Comparison of ENCODE assay signal across 7 mouse cellular contexts in the genomic region with DNA sequence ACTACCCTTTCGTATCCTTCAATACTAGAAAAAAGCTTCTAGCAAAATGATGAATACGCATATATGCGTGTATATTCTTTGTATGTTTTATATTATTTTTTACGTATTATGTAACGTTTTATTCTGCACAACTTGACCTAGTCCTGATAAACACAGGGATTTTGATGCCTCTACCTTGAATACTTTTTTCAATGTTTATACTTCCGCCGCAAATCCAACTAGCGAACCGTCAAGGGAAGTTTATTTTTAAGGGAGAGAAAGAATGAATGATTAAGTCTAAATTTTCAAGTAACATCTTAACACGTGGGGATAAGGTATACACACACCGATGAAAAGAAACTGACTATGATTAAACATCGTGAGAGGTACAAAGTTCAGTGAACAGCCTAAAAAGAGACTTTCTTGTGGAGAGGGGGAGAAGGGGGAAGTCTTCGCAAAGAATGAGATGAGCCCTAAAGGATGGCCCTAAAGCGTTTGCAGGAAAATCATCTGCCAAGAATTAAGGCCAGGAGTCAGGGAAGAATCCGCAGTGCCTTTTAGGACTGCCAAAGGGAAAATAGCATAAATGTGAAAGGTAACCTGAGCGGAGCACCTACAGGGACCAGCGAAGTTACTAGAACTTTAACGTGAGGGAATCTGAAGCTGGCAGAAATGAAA. TPM values are rescaled to one million over a fixed set of nuclear protein-coding genes. Genes with fewer than 3 reads are reported as not detected.
DNase-seq lines count a peak whose midpoint lies in the region; ATAC-seq and TF ChIP-seq lines count a peak whose summit lies in the region.

No protein-coding gene starts in this region.

- no peaks in the 10 kb centered on the region for H3K27me3 ChIP-seq in lung, embryonic 15.5 days
- H3K27me3 ChIP-seq in forebrain, embryonic 11.5 days (ENCODE audit: control insufficient read depth, insufficient read depth, low read length) = no peaks in the 10 kb centered on the region
- H3K27me3 ChIP-seq in limb, embryonic 11.5 days (ENCODE audit: control insufficient read depth, insufficient read depth, low read length) = no peaks in the 10 kb centered on the region
- no peaks in the 10 kb centered on the region for H3K27me3 ChIP-seq in small intestine, adult 2 months (ENCODE audit: control insufficient read depth, insufficient read depth, low read length)

- peaks cover 8% of the 10 kb centered on the region for H3K36me3 ChIP-seq in lung, embryonic 15.5 days
- no peaks in the 10 kb centered on the region; the same call in 1 of the 2 replicates for H3K36me3 ChIP-seq in forebrain, embryonic 11.5 days (ENCODE audit: control insufficient read depth, insufficient read depth, low read length)
- peaks cover under 1% of the 10 kb centered on the region; the same call in 1 of the 2 replicates for H3K36me3 ChIP-seq in limb, embryonic 11.5 days (ENCODE audit: control insufficient read depth, insufficient read depth, low read length)
- peaks cover 13% of the 10 kb centered on the region for H3K36me3 ChIP-seq in small intestine, adult 2 months (ENCODE audit: control insufficient read depth, insufficient read depth, low read length)

- no peak for TF ChIP-seq POLR2A in small intestine, adult 2 months (IDR thresholded peaks at IDR 0.05; ENCODE audit: low read depth, low read length)

- peak overlapping the region; percentile 71 for H3K4me2 ChIP-seq in lung, embryonic 15.5 days
- H3K4me2 ChIP-seq in forebrain, embryonic 11.5 days (ENCODE audit: low read depth, low read length, severe bottlenecking) = peak overlapping the region; percentile 89
- peak overlapping the region; percentile 94 for H3K4me2 ChIP-seq in limb, embryonic 11.5 days (ENCODE audit: low read depth, severe bottlenecking)

- H3K4me1 ChIP-seq in lung, embryonic 15.5 days = peaks cover 38% of the 10 kb centered on the region
- H3K4me1 ChIP-seq in forebrain, embryonic 11.5 days (replicated peaks; ENCODE audit: control insufficient read depth, insufficient read depth, low read length) = peaks cover 6% of the 10 kb centered on the region; the same call in 1 of the 2 replicates
- peaks cover 6% of the 10 kb centered on the region for H3K4me1 ChIP-seq in limb, embryonic 11.5 days (ENCODE audit: control insufficient read depth, insufficient read depth, low read length)
- H3K4me1 ChIP-seq in small intestine, adult 2 months (ENCODE audit: control insufficient read depth, insufficient read depth, insufficient read length, low read length) = peaks cover 6% of the 10 kb centered on the region; the same call in 1 of the 2 replicates

- H3K9ac ChIP-seq in lung, embryonic 15.5 days = peak overlapping the region; percentile 62; the same call in 1 of the 2 replicates
- no peak overlapping the region for H3K9ac ChIP-seq in forebrain, embryonic 11.5 days (ENCODE audit: low read length)
- no peak overlapping the region for H3K9ac ChIP-seq in limb, embryonic 11.5 days (ENCODE audit: low read length)

- WGBS in lung, embryonic 15.5 days = 31% methylated on average over 18 of the region's 18 CpGs
- 41% methylated on average over 18 of the region's 18 CpGs for WGBS in forebrain, embryonic 11.5 days
- WGBS in limb, embryonic 11.5 days = 40% methylated on average over 18 of the region's 18 CpGs
- 19% methylated on average over 18 of the region's 18 CpGs for WGBS in small intestine, adult 2 months

- H3K4me3 ChIP-seq in lung, embryonic 15.5 days = peak overlapping the region; percentile 58
- peak overlapping the region; percentile 72 for H3K4me3 ChIP-seq in forebrain, embryonic 11.5 days (ENCODE audit: low read depth, low read length)
- peak overlapping the region; percentile 79 for H3K4me3 ChIP-seq in limb, embryonic 11.5 days (ENCODE audit: low read depth, low read length)
- H3K4me3 ChIP-seq in small intestine, adult 2 months (ENCODE audit: low read depth, low read length) = peak overlapping the region; percentile 14; the same call in 1 of the 2 replicates

- peak overlapping the region; percentile 97 for H3K27ac ChIP-seq in lung, embryonic 15.5 days
- H3K27ac ChIP-seq in forebrain, embryonic 11.5 days (ENCODE audit: low read depth, low read length) = no peak overlapping the region
- no peak overlapping the region for H3K27ac ChIP-seq in limb, embryonic 11.5 days (replicated peaks; ENCODE audit: low read depth, low read length)
- peak overlapping the region; percentile 63 for H3K27ac ChIP-seq in small intestine, adult 2 months (ENCODE audit: insufficient read depth, low read depth, low read length)

- TF ChIP-seq CTCF in small intestine, adult 2 months (IDR thresholded peaks at IDR 0.05; ENCODE audit: extremely low read depth, insufficient read length, insufficient replicate concordance, low read depth, low read length) = no peak

- no peak for DNase-seq in lung, postnatal 4 days
- no peak for DNase-seq in forebrain, embryonic 11.5 days (ENCODE audit: low spot score)
- no peak for DNase-seq in limb, embryonic 11.5 days (ENCODE audit: low spot score)
- DNase-seq in layer of hippocampus, adult 18-20 months (ENCODE audit: low spot score in 2 of 2) = no peak
- DNase-seq in right cerebral cortex, postnatal 25 days = no peak

- no peak for ATAC-seq in lung, embryonic 15.5 days (ENCODE audit: borderline replicate concordance, extremely low read depth, low FRiP score, low TSS enrichment)
- no peak for ATAC-seq in forebrain, embryonic 11.5 days (replicated peaks; ENCODE audit: low FRiP score)
- ATAC-seq in limb, embryonic 11.5 days (ENCODE audit: insufficient number of reproducible peaks, low FRiP score, low TSS enrichment, low read depth) = no peak

- H3K9me3 ChIP-seq in lung, embryonic 15.5 days = no peaks in the 10 kb centered on the region
- no peaks in the 10 kb centered on the region for H3K9me3 ChIP-seq in forebrain, embryonic 11.5 days (ENCODE audit: control insufficient read depth, low read length)
- no peaks in the 10 kb centered on the region for H3K9me3 ChIP-seq in limb, embryonic 11.5 days (ENCODE audit: control insufficient read depth, low read length)

RNA-seq across cellular contexts. Expression of gene Nfkbiz, which starts 15.8 kb away (rescaled TPM):
- 7.5 and 8.0 TPM in 2 replicates for polyA plus RNA-seq in lung, embryonic 15.5 days (2015; fragmentation: Nextera tagmentation; extraction: Ambion mirVana)
- 1.9 and 2.3 TPM in 2 replicates for polyA plus RNA-seq in forebrain, embryonic 11.5 days (2014; fragmentation: Nextera tagmentation; extraction: Ambion mirVana)
- 4.1 and 4.4 TPM in 2 replicates for polyA plus RNA-seq in limb, embryonic 11.5 days (2014; fragmentation: Nextera tagmentation; extraction: Ambion mirVana)
- polyA plus RNA-seq in small intestine, adult 2 months (2012; rRNA removed) = 38.6 and 53.2 TPM in 2 replicates
- total RNA-seq in layer of hippocampus, adult 18-20 months (2021) = 1 to 10 TPM; 6.0 to 6.5 TPM

Comparison
In these comparisons a context has a peak if more than half of its experiments do, and no peak if none do; other contexts are left out.
1. H3K27ac ChIP-seq: peak in lung, embryonic 15.5 days (single experiment) and small intestine, adult 2 months (single experiment); none in forebrain, embryonic 11.5 days (single experiment) and limb, embryonic 11.5 days (single experiment).
2. H3K4me3 ChIP-seq: peak in every context shown above with its lines; median percentile 79 in limb, embryonic 11.5 days; 72 in forebrain, embryonic 11.5 days; 58 in lung, embryonic 15.5 days; 14 in small intestine, adult 2 months.
3. Peak in every context shown above with its lines, with median percentiles within 50 percentile points of each other: H3K4me2 ChIP-seq.